Mouse (Mus musculus) embryonic facial prominence, embryonic 12.5 days (tissue): ENCODE results near the gene Gprc5b. TPM values are rescaled to one million over a fixed set of nuclear protein-coding genes. Genes with fewer than 3 reads are reported as not detected.

ENCODE experiments used
- ATAC-seq: fragments of 200-750 bp; cut with Nextera tagmentation; 2 replicates; pipeline ENCODE4 v1.8.0; 2017; ENCODE audit not compliant: insufficient number of reproducible peaks, insufficient read depth, low FRiP score, low TSS enrichment
- H3K27ac ChIP-seq: fragments of 300-500 bp; sonication (generic); 2 replicates; pipeline ENCODE4 v1.5.1; 2016; ENCODE audit warnings: mild to moderate bottlenecking
- H3K27me3 ChIP-seq: fragments of 300-500 bp; sonication (generic); 2 replicates; pipeline ENCODE4 v1.6.1; 2016; ENCODE audit warnings: mild to moderate bottlenecking, moderate library complexity
- H3K36me3 ChIP-seq: fragments of 300-500 bp; sonication (generic); 2 replicates; pipeline ENCODE4 v1.6.1; 2016; ENCODE audit warnings: mild to moderate bottlenecking
- H3K4me1 ChIP-seq: fragments of 300-500 bp; sonication (generic); 2 replicates; pipeline ENCODE4 v1.6.1; 2016
- H3K4me2 ChIP-seq: fragments of 300-500 bp; sonication (generic); replicated peaks from 2 replicates; pipeline ENCODE4 v1.6.1; 2016; ENCODE audit warnings: mild to moderate bottlenecking, moderate library complexity
- H3K4me3 ChIP-seq: fragments of 300-500 bp; sonication (generic); 2 replicates; pipeline ENCODE4 v1.5.1; 2016; ENCODE audit warnings: mild to moderate bottlenecking
- H3K9ac ChIP-seq: fragments of 300-500 bp; sonication (generic); 2 replicates; pipeline ENCODE4 v1.6.1; 2016; ENCODE audit warnings: mild to moderate bottlenecking, moderate library complexity
- H3K9me3 ChIP-seq: fragments of 300-500 bp; sonication (generic); 2 replicates; pipeline ENCODE4 v1.6.1; 2016; ENCODE audit warnings: mild to moderate bottlenecking, moderate library complexity
- WGBS: fragments of 180-500 bp; shearing (Covaris S2); methylation state at CpG from one replicate; pipeline ENCODE4 v1.1.7; 2016; 5-methylcytosine and 5-hydroxymethylcytosine counted together
- polyA plus RNA-seq: library from polyadenylated mRNA; unstranded; fragments of >200 nt; fragmentation: Nextera tagmentation; extraction: Ambion mirVana; gene quantifications from 2 replicates; pipeline ENCODE4 v1.2.1, GENCODE M21; 2016

Gene Gprc5b
- polyA plus RNA-seq, 1 experiment from 2014 or later, result 10.5 TPM

DNA sequence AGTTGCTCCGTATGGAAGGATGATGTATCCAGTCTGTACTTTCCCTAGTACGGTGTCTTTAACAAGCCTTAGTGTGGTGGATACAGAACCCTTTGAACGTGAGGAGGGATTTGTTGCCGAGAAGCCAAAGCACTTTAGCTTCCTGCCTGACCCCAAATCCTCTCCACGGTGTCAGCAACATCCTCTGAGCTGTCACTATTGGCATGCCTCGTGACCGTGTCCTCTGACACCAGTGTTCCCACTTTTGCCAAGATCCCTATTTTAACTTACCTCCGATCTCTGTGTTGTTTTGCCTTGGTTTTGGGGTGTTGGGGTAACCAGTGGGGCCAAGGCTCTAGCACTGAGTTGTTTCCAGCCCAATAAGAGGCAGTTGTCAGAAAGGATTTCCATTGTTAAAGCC lies 23.5 kb downstream of the Gprc5b start:
- Histone ChIP-seq H3K27ac (no peak overlapping the region), H3K4me2 (no peak overlapping the region), H3K9ac (no peak overlapping the region), H3K9me3 (no peaks in the 10 kb centered on the region), H3K27me3 (no peaks in the 10 kb centered on the region), H3K4me3 (no peak overlapping the region), H3K4me1 (no peaks in the 10 kb centered on the region), H3K36me3 (peaks cover 25% of the 10 kb centered on the region)
- 82% methylated on average over 8 of the region's 8 CpGs for WGBS
- ATAC-seq, result no peak

DNA sequence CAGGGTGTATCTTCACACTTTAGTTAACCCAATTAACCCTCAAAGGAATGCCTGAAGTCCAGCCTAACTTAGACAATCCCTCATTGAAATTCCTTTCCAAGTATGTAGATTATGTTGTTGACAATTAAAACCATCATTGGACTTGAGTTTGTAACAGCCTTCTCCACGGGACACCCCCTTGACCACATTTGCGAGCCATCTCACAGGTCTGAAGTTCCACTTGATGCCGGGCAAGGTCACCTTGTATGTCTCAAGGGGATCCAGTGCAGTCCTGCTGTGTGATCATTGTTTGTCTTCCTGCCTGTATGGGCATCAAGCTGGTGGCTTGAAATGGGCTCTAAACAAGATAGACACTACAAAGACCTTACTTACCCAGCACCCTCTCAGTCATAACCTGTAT lies 26.1 kb downstream of the Gprc5b start:
- WGBS, result 83% methylated on average over 3 of the region's 3 CpGs
- ATAC-seq, result no peak
- Histone ChIP-seq H3K4me1 (no peaks in the 10 kb centered on the region), H3K9me3 (no peaks in the 10 kb centered on the region), H3K9ac (no peak overlapping the region), H3K4me2 (no peak overlapping the region), H3K4me3 (no peak overlapping the region), H3K27me3 (no peaks in the 10 kb centered on the region), H3K27ac (no peak overlapping the region), H3K36me3 (peaks cover 17% of the 10 kb centered on the region)

GRCm38 (mm10) chr7:118965198-118965597 lies 29.8 kb downstream of the Gprc5b start:
- no peak overlapping the region for H3K9ac ChIP-seq
- no peaks in the 10 kb centered on the region for H3K4me1 ChIP-seq
- no peak overlapping the region for H3K4me3 ChIP-seq
- H3K27me3 ChIP-seq, result no peaks in the 10 kb centered on the region
- no peak overlapping the region for H3K4me2 ChIP-seq
- no peaks in the 10 kb centered on the region for H3K36me3 ChIP-seq
- H3K27ac ChIP-seq, result no peak overlapping the region
- WGBS, result 30% methylated on average over 7 of the region's 7 CpGs
- ATAC-seq, result no peak
- H3K9me3 ChIP-seq, result no peaks in the 10 kb centered on the region

DNA sequence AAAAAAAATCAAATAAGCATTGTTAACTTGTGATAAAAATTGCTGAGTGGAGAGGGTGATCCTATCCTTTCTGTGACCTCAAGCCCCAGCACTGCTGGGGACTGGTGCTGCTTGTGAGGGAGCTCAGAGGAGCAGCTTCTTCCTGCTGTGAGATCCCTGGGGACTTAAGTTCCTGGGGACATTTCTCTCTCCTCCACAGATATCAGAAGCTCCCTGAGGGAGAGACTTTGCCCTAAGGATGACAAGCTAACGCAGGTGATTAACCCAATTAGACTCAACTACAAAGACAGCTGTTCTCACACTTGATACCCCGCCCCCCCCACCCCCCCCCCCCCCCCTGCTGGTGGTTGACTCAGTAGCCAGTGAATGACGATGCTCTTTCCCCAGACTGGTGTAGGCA lies 30.2 kb downstream of the Gprc5b start:
- Histone ChIP-seq H3K4me2 (no peak overlapping the region), H3K4me1 (no peaks in the 10 kb centered on the region), H3K4me3 (no peak overlapping the region), H3K9me3 (no peaks in the 10 kb centered on the region), H3K36me3 (no peaks in the 10 kb centered on the region), H3K9ac (no peak overlapping the region), H3K27ac (no peak overlapping the region), H3K27me3 (no peaks in the 10 kb centered on the region)
- ATAC-seq, result no peak
- 3% methylated on average over 3 of the region's 3 CpGs for WGBS

GRCm38 (mm10) chr7:118959209-118959608 lies 35.8 kb downstream of the Gprc5b start:
- ATAC-seq, result no peak
- H3K4me1 ChIP-seq, result no peaks in the 10 kb centered on the region
- no peak overlapping the region for H3K4me3 ChIP-seq
- H3K9ac ChIP-seq, result no peak overlapping the region
- WGBS, result 54% methylated on average over 7 of the region's 7 CpGs
- H3K9me3 ChIP-seq, result no peaks in the 10 kb centered on the region
- no peak overlapping the region for H3K27ac ChIP-seq
- H3K27me3 ChIP-seq, result no peaks in the 10 kb centered on the region
- H3K4me2 ChIP-seq, result no peak overlapping the region
- no peaks in the 10 kb centered on the region for H3K36me3 ChIP-seq

DNA sequence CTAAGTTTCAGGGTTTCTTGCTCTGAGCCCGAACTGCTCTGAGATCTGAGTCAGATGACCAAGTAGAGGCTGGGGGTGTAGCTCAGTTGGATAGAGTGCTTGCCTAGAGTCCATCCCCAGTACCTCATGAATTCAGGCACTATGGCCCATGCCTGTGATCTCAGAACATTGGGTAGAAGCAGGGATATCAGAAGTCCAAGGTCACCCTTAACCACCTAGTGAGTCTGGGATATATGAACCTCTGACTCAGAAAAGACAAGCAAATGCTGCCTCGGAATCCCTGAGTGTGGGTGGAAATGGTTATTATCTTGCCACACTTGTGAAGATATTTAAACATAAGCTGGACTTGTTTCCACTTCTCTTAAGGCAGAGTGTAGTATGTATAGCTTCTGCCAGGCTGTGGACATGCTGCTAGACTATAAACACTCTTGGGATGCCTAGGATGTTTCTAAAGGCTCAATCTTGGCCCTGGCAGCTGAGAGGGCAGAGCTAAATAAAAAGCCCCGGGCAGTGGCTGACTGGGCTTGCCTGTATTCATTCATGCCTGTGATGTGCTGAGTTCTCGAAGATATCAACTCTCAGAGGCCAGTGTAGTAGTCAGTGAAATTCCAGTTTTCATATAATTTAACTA lies 38.3 kb downstream of the Gprc5b start:
- H3K9ac ChIP-seq, result no peak overlapping the region
- no peak for ATAC-seq
- no peaks in the 10 kb centered on the region for H3K36me3 ChIP-seq
- no peak overlapping the region for H3K27ac ChIP-seq
- no peaks in the 10 kb centered on the region for H3K9me3 ChIP-seq
- 77% methylated on average over 4 of the region's 4 CpGs for WGBS
- no peaks in the 10 kb centered on the region for H3K27me3 ChIP-seq
- H3K4me2 ChIP-seq, result no peak overlapping the region
- H3K4me3 ChIP-seq, result no peak overlapping the region
- H3K4me1 ChIP-seq, result no peaks in the 10 kb centered on the region

GRCm38 (mm10) chr7:118954968-118955367 lies 40.0 kb downstream of the Gprc5b start:
- H3K4me1 ChIP-seq, result no peaks in the 10 kb centered on the region
- ATAC-seq, result no peak
- H3K27ac ChIP-seq, result no peak overlapping the region
- H3K9me3 ChIP-seq, result no peaks in the 10 kb centered on the region
- H3K4me3 ChIP-seq, result no peak overlapping the region
- H3K27me3 ChIP-seq, result no peaks in the 10 kb centered on the region
- H3K9ac ChIP-seq, result no peak overlapping the region
- H3K36me3 ChIP-seq, result no peaks in the 10 kb centered on the region
- WGBS, result 82% methylated on average over 1 of the region's 1 CpGs
- no peak overlapping the region for H3K4me2 ChIP-seq

- H3K9ac ChIP-seq, result no peak overlapping the region
- H3K4me1 ChIP-seq, result no peaks in the 10 kb centered on the region; the same call in 1 of the 2 replicates
- no peaks in the 10 kb centered on the region for H3K36me3 ChIP-seq
- H3K9me3 ChIP-seq, result no peaks in the 10 kb centered on the region
- H3K27ac ChIP-seq, result no peak overlapping the region
- no peak overlapping the region for H3K4me3 ChIP-seq
- no peak for ATAC-seq
- H3K27me3 ChIP-seq, result no peaks in the 10 kb centered on the region
- H3K4me2 ChIP-seq, result no peak overlapping the region
- WGBS, result 65% methylated on average over 11 of the region's 11 CpGs
These were observed 41.3 kb downstream of the Gprc5b start for GRCm38 (mm10) chr7:118953626-118954282.

DNA sequence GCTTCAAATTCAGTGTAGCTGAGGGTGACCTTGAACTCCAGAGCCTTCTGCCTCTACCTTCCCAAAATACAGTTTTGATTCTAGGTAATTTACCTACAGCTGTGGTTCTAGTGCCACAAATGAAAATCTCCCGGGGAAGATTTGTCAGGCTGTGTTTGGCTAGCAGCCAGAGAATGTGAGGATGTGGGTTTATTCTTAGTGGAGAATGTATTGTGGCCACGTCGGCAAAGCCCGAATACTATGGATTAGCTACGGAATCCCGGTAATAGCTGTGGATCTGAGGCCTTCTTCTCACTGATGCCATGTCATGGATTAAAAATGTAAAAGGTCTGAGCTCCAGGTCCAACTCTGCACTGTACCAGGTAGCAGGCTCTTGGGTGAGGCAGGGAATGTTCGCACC lies 45.3 kb downstream of the Gprc5b start:
- Histone ChIP-seq H3K9ac (no peak overlapping the region), H3K27ac (no peak overlapping the region), H3K4me2 (no peak overlapping the region), H3K4me1 (no peaks in the 10 kb centered on the region; the same call in 1 of the 2 replicates), H3K9me3 (no peaks in the 10 kb centered on the region), H3K4me3 (no peak overlapping the region), H3K27me3 (no peaks in the 10 kb centered on the region), H3K36me3 (no peaks in the 10 kb centered on the region)
- WGBS, result 72% methylated on average over 7 of the region's 7 CpGs
- no peak for ATAC-seq

- Histone ChIP-seq H3K4me2 (no peak overlapping the region), H3K36me3 (no peaks in the 10 kb centered on the region), H3K9ac (no peak overlapping the region), H3K27ac (no peak overlapping the region), H3K4me3 (no peak overlapping the region), H3K4me1 (no peaks in the 10 kb centered on the region; the same call in 1 of the 2 replicates), H3K9me3 (no peaks in the 10 kb centered on the region), H3K27me3 (no peaks in the 10 kb centered on the region)
- ATAC-seq, result no peak
- WGBS, result 77% methylated on average over 2 of the region's 2 CpGs
These were observed 46.2 kb downstream of the Gprc5b start for GRCm38 (mm10) chr7:118948677-118949282.

DNA sequence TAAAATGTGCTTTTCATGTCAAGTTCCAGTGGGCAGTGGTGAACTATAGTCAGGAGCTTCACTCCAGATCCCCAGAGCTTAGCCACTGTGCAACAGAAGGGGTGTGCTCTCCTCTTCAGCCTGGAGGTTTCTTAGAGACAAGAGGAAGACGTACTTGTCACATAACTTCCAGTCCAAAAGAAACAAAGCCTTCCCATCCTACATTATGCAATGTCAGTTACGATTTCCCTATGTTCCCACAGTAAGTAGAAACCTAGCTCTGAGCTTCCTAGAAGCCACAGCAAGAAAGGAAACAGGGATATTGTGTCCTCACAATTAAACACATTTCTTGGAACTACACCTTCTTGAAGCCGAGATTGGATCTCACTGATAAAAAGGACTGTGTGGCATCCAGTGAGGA lies 47.8 kb downstream of the Gprc5b start:
- no peaks in the 10 kb centered on the region for H3K36me3 ChIP-seq
- no peak overlapping the region for H3K9ac ChIP-seq
- no peaks in the 10 kb centered on the region for H3K27me3 ChIP-seq
- no peak overlapping the region for H3K4me2 ChIP-seq
- no peak overlapping the region for H3K4me3 ChIP-seq
- no peaks in the 10 kb centered on the region; the same call in 1 of the 2 replicates for H3K4me1 ChIP-seq
- no peaks in the 10 kb centered on the region for H3K9me3 ChIP-seq
- H3K27ac ChIP-seq, result no peak overlapping the region
- ATAC-seq, result no peak
- 45% methylated on average over 3 of the region's 3 CpGs for WGBS

GRCm38 (mm10) chr7:118944884-118945283 lies 50.1 kb downstream of the Gprc5b start:
- Histone ChIP-seq H3K27ac (no peak overlapping the region), H3K9ac (no peak overlapping the region), H3K9me3 (no peaks in the 10 kb centered on the region), H3K27me3 (no peaks in the 10 kb centered on the region), H3K4me1 (no peaks in the 10 kb centered on the region; the same call in 1 of the 2 replicates), H3K36me3 (no peaks in the 10 kb centered on the region), H3K4me3 (no peak overlapping the region), H3K4me2 (no peak overlapping the region)
- ATAC-seq, result no peak
- 5% methylated on average over 2 of the region's 2 CpGs for WGBS
